Mouse (Mus musculus) C2C12 (cell line): ENCODE measurements around the gene Akap8l.

Experiments
- CTCF ChIP-seq: IDR thresholded peaks from one replicate; pipeline ENCODE4 v1.5.1; 2011; ENCODE audit not compliant: control insufficient read depth, insufficient read depth, insufficient read length
- MAX ChIP-seq: IDR thresholded peaks from one replicate; pipeline ENCODE4 v1.6.1; 2011; ENCODE audit warnings: mild to moderate bottlenecking, control low read depth
- MYOD1 ChIP-seq: IDR thresholded peaks from one replicate; pipeline ENCODE4 v1.6.1; 2011; ENCODE audit warnings: low read depth; ENCODE audit not compliant: control insufficient read depth, insufficient read length
- USF1 ChIP-seq: IDR thresholded peaks from one replicate; pipeline ENCODE4 v1.6.1; 2011; ENCODE audit warnings: low read depth, mild to moderate bottlenecking, control low read depth, moderate library complexity

DNA sequence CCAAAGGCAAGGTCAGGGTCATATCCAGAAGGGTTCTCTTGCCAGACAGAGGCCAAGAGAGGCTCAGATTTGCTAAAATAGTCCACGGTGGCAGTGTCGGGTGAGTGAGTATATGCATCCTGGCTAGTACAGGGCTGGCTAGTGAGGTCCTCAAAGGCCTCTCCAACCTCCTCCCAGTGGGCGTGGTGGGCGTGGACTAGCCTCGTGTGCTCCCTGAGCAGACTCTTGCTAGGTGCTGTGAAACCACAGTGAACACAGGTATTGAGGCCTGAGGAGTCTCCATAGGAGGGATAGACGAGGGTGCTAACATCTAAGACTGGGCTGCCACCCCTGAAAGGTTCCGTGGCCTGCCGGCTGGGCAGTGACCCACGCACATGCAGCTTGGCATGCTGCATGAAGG lies 26.7 kb upstream of the Akap8l start:
- TF ChIP-seq CTCF (no peak), USF1 (no peak), MAX (no peak), MYOD1 (no peak)
